Mouse (Mus musculus): ENCODE measurements around the gene Gng2.

GRCm38 (mm10) chr14:19985107-19985911 is 7.9 kb upstream of the Gng2 start:
- TF ChIP-seq POLR2A (IDR thresholded peaks at IDR 0.05; ENCODE audit: borderline replicate concordance, extremely low read depth, low read depth, low read length) (peak; percentile 68; the same call in 1 of the 2 replicates), CTCF (IDR thresholded peaks at IDR 0.05; ENCODE audit: insufficient read depth, low read length) (no peak)
